Mouse (Mus musculus) intestine, embryonic 14.5 days (tissue): ENCODE data around the gene Glyr1. TPM values are rescaled to one million over a fixed set of nuclear protein-coding genes. Genes with fewer than 3 reads are reported as not detected.

Experiments used
- ATAC-seq: fragments of 200-750 bp; cut with Nextera tagmentation; replicated peaks from 2 replicates; pipeline ENCODE4 v1.8.0; 2017; ENCODE audit warnings: low read depth, moderate number of reproducible peaks, moderate TSS enrichment, moderate library complexity; ENCODE audit not compliant: low FRiP score, low TSS enrichment
- DNase-seq: peaks from one replicate; pipeline ENCODE4 v3.0.0-alpha.2; 2018; ENCODE audit warnings: low spot score
- H3K27ac ChIP-seq: fragments of 300-500 bp; sonication (generic); 2 replicates; pipeline ENCODE4 v1.5.1; 2014; ENCODE audit warnings: low read depth, mild to moderate bottlenecking, control low read depth
- H3K27me3 ChIP-seq: fragments of 300-500 bp; sonication (generic); replicated peaks from 2 replicates; pipeline ENCODE4 v1.6.1; 2014; ENCODE audit warnings: low read length, control low read depth; ENCODE audit not compliant: control insufficient read depth, insufficient read depth
- H3K36me3 ChIP-seq: fragments of 300-500 bp; sonication (generic); 2 replicates; pipeline ENCODE4 v1.6.1; 2014; ENCODE audit warnings: low read length, control low read depth; ENCODE audit not compliant: control insufficient read depth, insufficient read depth
- H3K4me1 ChIP-seq: fragments of 300-500 bp; sonication (generic); replicated peaks from 2 replicates; pipeline ENCODE4 v1.6.1; 2014; ENCODE audit warnings: low read length, control low read depth, mixed read lengths; ENCODE audit not compliant: control insufficient read depth, insufficient read depth
- H3K4me2 ChIP-seq: fragments of 300-500 bp; sonication (generic); 2 replicates; pipeline ENCODE4 v1.6.1; 2014; ENCODE audit warnings: low read length
- H3K4me3 ChIP-seq: fragments of 300-500 bp; sonication (generic); 2 replicates; pipeline ENCODE4 v1.5.1; 2014; ENCODE audit warnings: low read depth, low read length, control low read depth, mixed read lengths
- H3K9ac ChIP-seq: fragments of 300-500 bp; sonication (generic); 2 replicates; pipeline ENCODE4 v1.6.1; 2014; ENCODE audit warnings: mild to moderate bottlenecking, low read length
- H3K9me3 ChIP-seq: fragments of 300-500 bp; sonication (generic); 2 replicates; pipeline ENCODE4 v1.6.1; 2016; ENCODE audit warnings: low read length, control low read depth; ENCODE audit not compliant: control insufficient read depth
- WGBS: fragments of 180-500 bp; shearing (Covaris S2); extraction: QIAGEN DNeasy Blood & Tissue Kit; methylation state at CpG from one replicate; pipeline ENCODE4 v1.1.7; 2014; 5-methylcytosine and 5-hydroxymethylcytosine counted together
- polyA plus RNA-seq: library from polyadenylated mRNA; unstranded; fragments of >200 nt; fragmentation: Nextera tagmentation; extraction: Ambion mirVana; gene quantifications from 2 replicates; pipeline ENCODE4 v1.2.1, GENCODE M21; 2014

The Glyr1 gene
- polyA plus RNA-seq, 1 experiment from 2014 or later: 93.9 TPM

- Histone ChIP-seq H3K9ac (no peak overlapping the region), H3K4me1 (no peaks in the 10 kb centered on the region), H3K9me3 (no peaks in the 10 kb centered on the region), H3K36me3 (peaks cover 76% of the 10 kb centered on the region), H3K4me3 (no peak overlapping the region), H3K27ac (no peak overlapping the region), H3K27me3 (no peaks in the 10 kb centered on the region), H3K4me2 (no peak overlapping the region)
- no peak for DNase-seq
- 93% methylated on average over 4 of the region's 4 CpGs for WGBS
- no peak for ATAC-seq
Observed at GRCm38 (mm10) chr16:5063472-5063871, 13.8 kb upstream of the Glyr1 start.

DNA sequence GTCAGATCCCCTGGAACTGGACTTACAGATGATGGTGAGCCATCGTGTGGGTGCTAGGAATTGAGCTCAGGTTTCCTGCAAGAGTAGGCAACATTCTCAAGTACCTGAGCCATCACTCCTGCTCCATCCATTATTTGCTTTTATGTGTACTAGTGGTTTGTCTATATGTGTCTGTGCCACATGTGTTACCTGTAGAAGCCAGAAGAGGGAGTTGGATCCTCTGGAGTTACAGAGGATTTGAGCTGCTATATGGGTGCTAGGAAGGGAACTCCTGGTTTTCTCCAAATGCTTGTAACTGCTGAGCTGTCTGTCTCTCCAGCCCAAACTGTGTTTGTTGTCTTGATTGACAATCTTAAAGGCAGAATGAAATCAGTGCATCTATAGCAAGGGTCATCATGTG is 8.5 kb upstream of the Glyr1 start:
- peaks cover 71% of the 10 kb centered on the region for H3K36me3 ChIP-seq
- ATAC-seq (no peak), DNase-seq (no peak)
- no peaks in the 10 kb centered on the region for H3K9me3 ChIP-seq
- H3K9ac ChIP-seq: no peak overlapping the region
- no peaks in the 10 kb centered on the region for H3K4me1 ChIP-seq
- no peak overlapping the region for H3K4me3 ChIP-seq
- H3K27ac ChIP-seq: no peak overlapping the region
- 88% methylated on average over 1 of the region's 1 CpGs for WGBS
- no peaks in the 10 kb centered on the region for H3K27me3 ChIP-seq
- no peak overlapping the region for H3K4me2 ChIP-seq

DNA sequence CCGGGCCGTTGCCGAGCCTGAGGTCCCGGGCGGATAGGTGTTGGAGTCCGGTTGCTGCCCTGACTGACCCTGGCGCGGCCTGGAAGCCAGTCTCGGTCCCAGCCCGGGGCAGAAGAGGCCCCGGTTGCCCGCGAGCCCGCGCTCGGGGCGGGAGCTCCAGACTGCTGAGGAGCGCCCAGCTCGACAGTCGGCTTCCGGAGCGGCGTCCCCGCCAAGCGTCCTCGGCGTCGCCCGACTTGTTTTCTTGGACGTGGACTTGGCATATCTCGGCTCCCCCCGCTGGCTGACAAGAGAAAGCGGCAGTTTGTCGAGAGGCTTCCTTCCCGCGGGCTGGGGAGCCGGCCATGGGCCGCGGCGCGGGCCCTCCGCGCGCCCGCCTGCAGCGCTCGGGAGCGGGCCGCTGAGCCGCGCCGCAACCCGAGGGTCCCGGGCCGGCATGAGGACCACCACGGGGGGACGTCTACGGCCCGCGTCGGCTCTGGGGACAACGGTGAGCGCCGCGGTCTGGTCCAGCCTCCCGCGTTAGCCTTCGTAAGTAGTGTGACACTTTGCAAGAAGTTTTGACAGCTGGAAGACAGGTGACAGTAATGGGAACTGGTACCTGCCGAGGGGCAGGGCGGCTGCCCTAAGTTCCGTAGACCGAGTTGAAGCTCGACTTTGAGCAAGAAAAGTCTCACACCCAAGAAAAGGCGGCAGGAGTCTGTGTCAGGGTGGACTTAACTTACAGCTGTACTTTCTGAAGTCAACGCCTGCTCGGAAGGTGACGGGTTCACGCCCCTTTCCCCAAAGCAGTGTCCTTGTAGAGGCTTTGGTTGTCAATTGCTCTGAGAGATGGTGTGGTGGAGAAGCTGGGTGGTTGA is 818 bp upstream of the Glyr1 start:
- no peaks in the 10 kb centered on the region for H3K27me3 ChIP-seq
- H3K4me1 ChIP-seq: peaks cover 16% of the 10 kb centered on the region
- peak overlapping the region; percentile 83 for H3K9ac ChIP-seq
- H3K4me3 ChIP-seq: peak overlapping the region; percentile 96
- peak overlapping the region; percentile 97 for H3K27ac ChIP-seq
- no peaks in the 10 kb centered on the region for H3K9me3 ChIP-seq
- under 1% methylated on average over 77 of the region's 78 CpGs for WGBS
- H3K4me2 ChIP-seq: peak overlapping the region; percentile 98
- peak; percentile 79 for ATAC-seq
- H3K36me3 ChIP-seq: peaks cover 44% of the 10 kb centered on the region
- peak; percentile 69 for DNase-seq

DNA sequence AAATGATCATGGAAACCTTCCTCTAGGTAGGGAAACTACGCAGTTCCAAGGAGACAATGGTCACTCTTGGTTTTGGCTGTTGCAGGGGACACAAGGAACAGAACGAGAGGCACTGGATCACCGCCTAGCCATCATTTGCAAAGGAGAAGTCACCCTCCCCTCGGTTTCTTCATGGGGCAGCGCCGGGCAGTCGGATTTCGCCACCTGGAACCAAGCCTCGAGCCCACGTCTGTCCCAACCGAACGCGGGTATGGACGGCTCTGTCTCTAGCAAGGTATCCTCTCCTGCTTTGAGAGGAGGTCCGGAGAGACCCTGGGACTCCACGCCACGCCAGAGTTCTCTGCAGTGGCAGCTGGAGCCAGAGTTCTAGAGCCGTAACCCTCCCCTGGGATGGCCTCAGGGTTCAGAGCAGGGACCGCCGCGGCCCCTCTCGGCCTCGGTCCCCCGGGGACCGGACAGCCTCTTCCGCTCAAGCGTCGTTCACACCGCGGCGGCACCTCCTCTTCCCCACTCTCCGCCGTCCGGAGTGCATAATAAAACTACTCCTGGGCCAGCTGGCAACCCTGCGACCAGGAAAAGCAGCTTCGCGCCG is 385 bp downstream of the Glyr1 start:
- DNase-seq (no peak), ATAC-seq (peak; percentile 51)
- Histone ChIP-seq H3K4me2 (peak overlapping the region; percentile 94), H3K4me3 (peak overlapping the region; percentile 96), H3K9me3 (no peaks in the 10 kb centered on the region), H3K27ac (peak overlapping the region; percentile 86), H3K27me3 (no peaks in the 10 kb centered on the region), H3K9ac (peak overlapping the region; percentile 83), H3K36me3 (peaks cover 48% of the 10 kb centered on the region), H3K4me1 (peaks cover 16% of the 10 kb centered on the region)
- WGBS: 1% methylated on average over 38 of the region's 38 CpGs

DNA sequence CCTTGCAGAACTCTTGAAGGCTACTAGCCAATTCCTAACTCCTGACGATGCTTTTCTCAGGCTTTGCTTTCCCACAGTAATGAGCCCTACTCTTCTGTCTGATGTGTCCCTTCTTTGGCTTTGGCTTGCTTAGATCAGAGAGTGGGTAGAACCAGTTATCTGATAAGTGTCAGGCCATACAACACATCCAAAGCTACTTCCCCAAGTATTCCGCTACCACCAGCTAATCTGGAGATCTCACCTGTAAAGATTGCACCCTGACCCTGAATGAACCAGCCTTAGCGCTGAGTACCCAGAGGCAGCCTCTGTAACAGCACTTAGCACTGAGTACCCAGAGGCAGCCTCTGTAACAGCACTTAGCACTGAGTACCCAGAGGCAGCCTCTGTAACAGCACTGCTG is 4.3 kb downstream of the Glyr1 start:
- H3K9ac ChIP-seq: no peak overlapping the region
- peaks cover 9% of the 10 kb centered on the region for H3K4me1 ChIP-seq
- no peak overlapping the region for H3K4me3 ChIP-seq
- H3K9me3 ChIP-seq: no peaks in the 10 kb centered on the region
- no peak for ATAC-seq
- H3K36me3 ChIP-seq: peaks cover 74% of the 10 kb centered on the region
- H3K27ac ChIP-seq: no peak overlapping the region
- WGBS: 94% methylated on average over 3 of the region's 3 CpGs
- H3K27me3 ChIP-seq: no peaks in the 10 kb centered on the region
- DNase-seq: no peak
- H3K4me2 ChIP-seq: no peak overlapping the region

DNA sequence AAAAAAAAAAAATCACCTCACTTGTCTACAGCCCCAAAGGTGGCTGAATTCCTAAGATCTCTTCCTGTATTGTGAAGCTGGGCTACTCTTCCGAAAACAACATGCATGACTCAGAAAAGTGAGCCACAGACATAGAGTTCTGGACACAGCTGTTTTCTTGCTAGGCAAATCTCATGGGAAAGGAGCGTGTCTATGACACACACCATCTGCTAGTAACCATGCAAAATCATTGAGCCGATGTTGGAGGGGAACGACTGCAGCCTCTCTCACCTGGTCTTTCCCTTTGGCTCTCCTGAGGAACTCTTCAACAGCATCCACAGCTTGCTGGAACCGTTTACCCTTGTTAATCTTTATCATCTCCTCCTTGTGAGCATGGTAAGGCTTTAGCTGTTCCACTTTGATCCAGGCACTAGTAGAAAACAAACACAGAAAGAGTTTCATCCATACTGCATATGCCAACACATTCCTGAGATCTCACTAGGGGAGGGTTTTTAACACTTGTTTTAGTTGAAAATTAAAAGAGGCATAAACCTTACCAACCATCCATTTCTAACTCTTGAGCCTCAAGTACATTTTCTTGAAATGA is 12.9 kb downstream of the Glyr1 start:
- 89% methylated on average over 5 of the region's 5 CpGs for WGBS
- DNase-seq: no peak
- H3K27me3 ChIP-seq: no peaks in the 10 kb centered on the region
- no peak overlapping the region for H3K4me2 ChIP-seq
- H3K4me1 ChIP-seq: no peaks in the 10 kb centered on the region
- ATAC-seq: no peak
- no peak overlapping the region for H3K27ac ChIP-seq
- peaks cover 97% of the 10 kb centered on the region for H3K36me3 ChIP-seq
- H3K9me3 ChIP-seq: no peaks in the 10 kb centered on the region
- no peak overlapping the region for H3K9ac ChIP-seq
- H3K4me3 ChIP-seq: no peak overlapping the region

DNA sequence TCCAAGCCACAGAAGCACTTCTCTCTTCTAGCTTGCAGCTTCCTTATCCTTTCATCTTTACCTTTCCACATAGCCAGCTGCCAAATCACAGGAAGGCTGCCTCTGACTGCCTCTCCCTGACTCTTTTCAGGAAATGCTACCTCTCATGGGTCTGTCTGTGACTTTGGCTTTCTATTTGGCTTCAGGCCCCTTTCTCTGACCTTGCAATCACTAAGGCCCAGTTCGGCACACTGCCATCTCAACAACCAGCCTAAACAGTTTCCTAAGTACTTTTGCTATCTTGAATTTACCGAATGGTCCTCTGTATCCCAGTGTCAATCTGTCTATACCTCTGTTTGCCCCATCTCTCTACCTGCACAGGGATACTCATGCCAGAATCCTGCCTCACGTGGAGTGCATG is 14.1 kb downstream of the Glyr1 start:
- ATAC-seq (no peak), DNase-seq (no peak)
- H3K27ac ChIP-seq: no peak overlapping the region
- H3K4me1 ChIP-seq: no peaks in the 10 kb centered on the region
- H3K36me3 ChIP-seq: peaks cover 98% of the 10 kb centered on the region
- no peak overlapping the region for H3K4me2 ChIP-seq
- H3K4me3 ChIP-seq: no peak overlapping the region
- no peak overlapping the region for H3K9ac ChIP-seq
- no peaks in the 10 kb centered on the region for H3K9me3 ChIP-seq
- no peaks in the 10 kb centered on the region for H3K27me3 ChIP-seq
- WGBS: 91% methylated on average over 3 of the region's 3 CpGs

- 63% methylated on average over 2 of the region's 2 CpGs for WGBS
- ATAC-seq (no peak), DNase-seq (no peak)
- Histone ChIP-seq H3K4me1 (no peaks in the 10 kb centered on the region), H3K36me3 (peaks cover 100% of the 10 kb centered on the region), H3K27me3 (no peaks in the 10 kb centered on the region), H3K27ac (no peak overlapping the region), H3K4me2 (no peak overlapping the region), H3K9ac (no peak overlapping the region), H3K4me3 (no peak overlapping the region), H3K9me3 (no peaks in the 10 kb centered on the region)
Observed at GRCm38 (mm10) chr16:5029847-5030246, 19.8 kb downstream of the Glyr1 start.
